Mouse (Mus musculus): ENCODE results near the gene Ankrd39. TPM values are rescaled to one million over a fixed set of nuclear protein-coding genes. Genes with fewer than 3 reads are reported as not detected.

Ankrd39 gene
- total RNA-seq, 4 experiments from 2014 or later: 13.1 to 17.0 (median 14.9) TPM

- DNase-seq (ENCODE audit: low spot score in 2 of 2): no peak
Measured at GRCm38 (mm10) chr1:36530962-36531361, 16.3 kb downstream of the Ankrd39 start.

DNA sequence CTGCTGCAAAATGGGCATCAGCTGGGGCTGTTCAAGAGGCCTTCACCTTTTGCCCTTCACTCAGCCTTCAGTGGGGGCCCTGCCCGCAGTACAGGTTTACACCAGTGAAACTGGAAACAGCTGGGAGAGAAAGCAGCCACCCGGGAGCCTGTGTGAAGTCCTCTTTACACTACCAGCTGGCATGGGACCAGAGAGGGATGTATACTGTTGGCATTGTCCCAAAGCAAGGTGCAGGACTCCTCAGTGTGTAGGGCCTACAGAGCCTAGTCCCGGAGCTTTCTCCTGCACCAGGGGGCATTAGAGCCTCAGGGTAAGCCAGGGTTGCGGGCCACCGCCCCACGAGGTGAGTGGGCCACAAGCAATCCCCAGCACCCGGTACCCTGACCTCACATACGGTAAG is 16.8 kb downstream of the Ankrd39 start:
- DNase-seq (ENCODE audit: low spot score in 2 of 2): no peak

GRCm38 (mm10) chr1:36529875-36530274 is 17.4 kb downstream of the Ankrd39 start:
- DNase-seq (ENCODE audit: low spot score in 2 of 2): no peak

DNA sequence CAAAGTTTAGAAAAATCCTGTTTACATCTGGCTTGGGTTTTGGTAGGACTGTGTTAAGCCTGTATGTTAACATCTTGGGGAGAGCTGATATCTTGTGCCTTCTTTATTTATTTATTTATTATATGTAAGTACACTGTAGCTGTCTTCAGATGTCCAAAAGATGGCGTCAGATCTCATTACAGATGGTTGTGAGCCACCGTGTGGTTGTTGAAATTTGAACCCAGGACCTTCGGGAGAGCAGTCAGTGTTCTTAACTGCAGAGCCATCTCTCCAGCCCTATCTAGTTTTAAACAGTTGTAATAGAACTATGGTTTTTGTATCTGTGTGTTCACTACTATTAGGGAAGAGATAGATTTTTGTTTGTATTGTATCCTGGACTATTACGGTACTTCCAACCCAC is 18.0 kb downstream of the Ankrd39 start:
- no peak for DNase-seq (ENCODE audit: low spot score in 2 of 2)

DNA sequence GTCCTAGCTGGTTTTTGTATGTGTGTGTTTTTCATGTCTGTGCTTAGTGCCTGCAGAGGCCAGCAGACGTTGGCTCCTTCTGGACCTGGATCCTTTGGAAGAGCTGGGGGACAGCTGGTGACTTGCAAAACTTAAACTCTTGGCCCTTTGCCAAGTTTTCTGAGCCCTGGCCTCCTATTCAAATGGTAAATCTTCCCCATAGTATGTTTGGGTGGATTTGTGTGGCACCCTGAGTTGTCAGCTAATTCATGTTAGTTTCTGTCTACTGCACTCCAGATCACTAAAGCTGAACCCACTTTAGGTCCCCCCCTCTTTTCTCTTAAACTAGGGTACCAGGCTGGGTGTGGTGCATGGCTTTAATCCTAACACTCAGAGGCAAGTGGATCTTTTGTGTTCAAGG is 18.9 kb downstream of the Ankrd39 start:
- DNase-seq (ENCODE audit: low spot score in 2 of 2): no peak

GRCm38 (mm10) chr1:36526903-36527302 is 20.3 kb downstream of the Ankrd39 start:
- no peak for DNase-seq (ENCODE audit: low spot score in 2 of 2)

GRCm38 (mm10) chr1:36525774-36526173 is 21.5 kb downstream of the Ankrd39 start:
- DNase-seq (ENCODE audit: low spot score in 2 of 2): no peak

GRCm38 (mm10) chr1:36524058-36524457 is 23.2 kb downstream of the Ankrd39 start:
- DNase-seq (ENCODE audit: low spot score in 2 of 2): no peak

DNA sequence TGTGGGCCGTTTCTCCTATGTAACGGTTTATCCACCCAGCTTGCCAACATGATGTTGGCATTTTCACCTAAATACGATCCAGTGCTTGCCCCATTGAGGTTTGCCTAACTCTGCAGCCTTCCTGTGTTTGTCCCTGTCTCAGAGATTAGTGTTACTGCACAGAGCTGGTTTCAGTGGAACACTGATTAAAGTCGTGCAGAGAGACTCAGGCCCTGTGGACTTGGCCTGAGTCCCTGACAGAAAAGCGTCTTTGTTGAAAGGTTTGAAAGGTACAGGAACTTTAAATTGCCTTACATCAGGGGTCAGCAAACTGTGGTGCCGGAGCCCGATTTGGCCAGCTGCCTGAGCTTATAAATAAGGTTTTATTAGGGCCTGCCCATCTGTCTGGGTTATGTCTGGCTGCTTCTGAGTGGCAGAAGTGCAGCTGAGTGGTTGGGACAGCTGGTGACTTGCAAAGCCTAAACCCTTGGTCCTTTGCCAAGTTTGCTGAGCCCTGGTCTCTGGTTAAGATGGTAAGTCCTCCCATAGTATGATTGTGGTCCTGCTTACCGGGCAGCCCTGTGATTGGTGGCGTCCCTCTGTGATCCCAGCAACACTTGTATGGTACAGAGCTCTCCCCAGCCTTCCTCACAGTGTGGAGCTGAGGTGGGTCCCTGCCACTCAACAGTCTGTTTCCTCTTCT is 23.8 kb downstream of the Ankrd39 start:
- DNase-seq (ENCODE audit: low spot score in 2 of 2): no peak

- no peak for DNase-seq (ENCODE audit: low spot score in 2 of 2)
Measured at GRCm38 (mm10) chr1:36522210-36522609, 25.0 kb downstream of the Ankrd39 start.

GRCm38 (mm10) chr1:36519626-36520025 is 27.6 kb downstream of the Ankrd39 start:
- no peak for DNase-seq (ENCODE audit: low spot score in 2 of 2)

DNA sequence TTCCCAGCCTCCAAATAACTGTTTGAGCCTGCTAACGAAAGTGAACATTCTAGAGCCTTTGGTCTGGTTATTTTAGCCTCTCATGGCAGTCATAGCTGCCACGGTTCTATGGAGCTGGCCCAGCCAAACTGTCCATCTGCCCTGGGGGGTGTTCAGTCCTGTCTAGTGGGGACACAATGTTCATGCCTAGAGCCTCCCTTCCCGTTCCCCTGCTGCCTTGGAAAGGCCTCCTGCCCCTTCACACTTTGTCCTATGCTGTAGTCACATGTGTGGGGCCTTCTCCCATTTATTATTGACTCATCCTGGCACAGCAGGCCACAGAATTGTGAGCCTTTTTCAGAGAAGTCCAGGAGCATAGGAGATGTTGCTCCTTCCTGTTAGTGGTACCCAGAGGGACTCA is 29.0 kb downstream of the Ankrd39 start:
- no peak for DNase-seq (ENCODE audit: low spot score in 2 of 2)

GRCm38 (mm10) chr1:36513718-36514117 is 33.5 kb downstream of the Ankrd39 start:
- no peak for DNase-seq (ENCODE audit: low spot score in 2 of 2)

DNA sequence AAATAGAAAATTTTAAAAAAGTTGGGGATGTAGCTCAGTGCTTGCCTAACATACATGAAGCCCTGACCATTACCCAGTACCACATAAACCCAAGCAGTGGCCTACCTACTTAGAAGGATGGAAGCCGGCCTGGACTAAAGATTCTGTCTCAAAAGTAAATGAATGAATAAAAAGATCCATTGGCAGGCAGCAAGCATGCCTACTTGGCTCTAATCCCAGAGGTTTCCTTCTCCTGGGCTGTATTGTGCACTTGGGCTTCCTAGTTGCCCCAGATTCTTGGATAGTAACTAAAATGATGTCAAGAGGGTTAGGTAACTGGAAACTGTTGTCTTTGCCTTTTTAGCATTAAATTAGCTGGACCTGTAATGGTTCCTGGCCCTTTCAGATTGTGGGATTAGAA is 33.9 kb downstream of the Ankrd39 start:
- DNase-seq (ENCODE audit: low spot score in 2 of 2): no peak

DNA sequence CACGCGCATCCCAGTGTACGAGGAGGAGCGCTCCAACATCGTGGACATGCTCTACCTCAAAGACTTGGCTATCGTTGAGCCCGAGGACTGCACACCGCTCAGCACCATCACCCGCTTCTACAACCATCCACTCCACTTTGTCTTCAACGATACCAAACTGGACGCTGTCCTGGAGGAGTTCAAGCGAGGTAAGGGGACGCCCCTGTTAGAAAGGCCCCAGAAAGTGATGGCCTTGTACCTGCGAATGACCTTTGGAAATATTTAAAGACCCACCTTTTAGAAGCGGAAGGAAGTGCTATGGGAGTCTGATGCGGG is 34.3 kb downstream of the Ankrd39 start:
- DNase-seq (ENCODE audit: low spot score in 2 of 2): no peak

GRCm38 (mm10) chr1:36512089-36512965 is 34.9 kb downstream of the Ankrd39 start:
- DNase-seq (ENCODE audit: low spot score in 2 of 2): peak; percentile 31 to 60

- DNase-seq (ENCODE audit: low spot score in 2 of 2): peak; percentile 98 to 99
Measured at GRCm38 (mm10) chr1:36511289-36512021, 35.8 kb downstream of the Ankrd39 start, which contains the start of gene Cnnm3. Gene Cnnm3, plus strand, starts transcription at chr1:36511867.

GRCm38 (mm10) chr1:36508238-36508637 is 39.0 kb downstream of the Ankrd39 start:
- DNase-seq (ENCODE audit: low spot score in 2 of 2): no peak

DNA sequence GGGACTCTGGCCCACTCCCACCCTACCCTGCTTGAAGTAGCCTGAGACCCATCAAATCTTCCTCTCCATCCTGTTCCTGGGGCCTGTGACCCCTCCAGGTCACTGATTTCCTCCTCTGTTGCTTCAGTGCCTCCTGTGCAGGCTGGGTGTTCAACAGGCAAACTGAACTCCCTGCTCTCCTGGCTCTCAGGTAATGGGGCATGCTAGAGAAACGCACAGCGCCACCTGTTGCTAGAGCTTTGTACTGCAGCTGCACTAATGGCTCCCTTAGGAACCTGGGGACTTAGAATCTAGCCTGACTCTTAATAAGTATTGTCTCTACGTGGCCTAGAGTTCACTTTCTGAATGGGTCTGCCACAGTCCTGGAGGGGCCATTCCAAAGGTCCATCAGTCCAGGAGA is 46.0 kb downstream of the Ankrd39 start:
- DNase-seq (ENCODE audit: low spot score in 2 of 2): peak in 1 of 2 experiments; percentile 74

DNA sequence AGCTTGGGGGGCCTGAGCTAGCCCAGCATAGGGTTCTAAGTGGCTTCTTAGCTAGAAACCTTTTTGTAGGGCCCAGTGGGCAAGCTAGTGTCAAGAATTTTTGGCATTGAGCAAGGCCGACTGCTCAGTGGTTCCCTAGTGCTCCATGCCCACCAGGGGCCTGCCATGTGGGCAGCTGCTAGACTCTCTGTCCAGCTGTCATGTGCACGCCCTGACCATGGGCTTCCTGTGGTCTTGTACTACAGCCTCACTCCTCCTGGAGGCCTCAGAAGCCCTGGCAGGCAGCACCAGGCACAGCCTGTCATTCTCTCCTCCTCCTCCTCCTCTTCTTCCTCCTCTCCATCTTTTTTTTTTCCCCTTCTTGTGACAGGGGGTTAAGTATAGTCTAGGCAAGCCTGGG is 49.9 kb downstream of the Ankrd39 start:
- DNase-seq (ENCODE audit: low spot score in 2 of 2): no peak

DNA sequence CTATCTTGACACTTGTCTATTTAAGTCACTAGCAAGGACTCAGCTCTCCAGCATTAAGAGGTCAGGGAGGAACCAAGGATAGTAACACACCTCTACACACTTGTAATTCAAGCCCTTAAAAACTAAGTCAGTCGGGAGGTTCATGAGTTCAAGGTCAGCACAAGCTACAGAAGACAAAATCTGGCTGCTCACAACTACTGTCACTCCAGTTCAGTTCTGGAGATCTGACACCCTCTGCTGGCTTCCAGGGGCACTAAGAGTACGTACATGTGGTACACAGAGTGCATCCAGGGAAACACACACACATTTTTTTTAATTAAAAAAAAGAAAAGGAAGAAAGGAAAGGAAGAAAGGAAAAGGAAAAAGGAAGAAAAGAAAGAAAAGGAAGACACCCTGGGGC is 50.5 kb downstream of the Ankrd39 start:
- no peak for DNase-seq (ENCODE audit: low spot score in 2 of 2)

DNA sequence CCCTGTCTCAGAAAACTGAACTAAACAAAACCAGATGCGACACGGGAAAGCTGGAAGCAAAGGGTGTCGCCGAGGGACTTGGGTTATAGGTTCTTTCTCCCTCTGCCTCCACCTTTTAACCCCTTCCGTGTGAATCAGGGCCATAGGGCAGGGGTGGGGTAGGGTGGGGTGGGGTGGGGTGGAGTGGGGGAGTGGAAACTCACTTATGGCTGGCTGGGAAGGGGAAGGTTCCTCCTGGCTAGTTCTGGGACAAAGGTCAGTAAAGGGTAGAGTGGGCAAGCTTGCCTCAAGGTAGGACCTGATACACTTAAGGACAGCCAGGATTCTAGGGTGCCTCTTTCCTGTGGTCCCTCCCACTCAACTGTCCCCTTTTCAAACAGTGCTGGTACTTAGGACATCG is 53.9 kb downstream of the Ankrd39 start:
- no peak for DNase-seq (ENCODE audit: low spot score in 2 of 2)
